Mouse (Mus musculus) limb, embryonic 10.5 days (tissue): ENCODE measurements around the gene Lmf2. TPM values are rescaled to one million over a fixed set of nuclear protein-coding genes. Genes with fewer than 3 reads are reported as not detected.

Experiments
- DNase-seq: peaks from one replicate; pipeline ENCODE4 v3.0.0-alpha.2; 2017; ENCODE audit warnings: low spot score
- H3K27ac ChIP-seq: fragments of 300-500 bp; sonication (generic); 2 replicates; pipeline ENCODE4 v1.5.1; 2016; ENCODE audit warnings: mild to moderate bottlenecking
- H3K27me3 ChIP-seq: fragments of 300-500 bp; sonication (generic); 2 replicates; pipeline ENCODE4 v1.6.1; 2016; ENCODE audit warnings: low read depth, mild to moderate bottlenecking; ENCODE audit not compliant: poor library complexity, severe bottlenecking
- H3K36me3 ChIP-seq: fragments of 300-500 bp; sonication (generic); 2 replicates; pipeline ENCODE4 v1.6.1; 2016; ENCODE audit warnings: mild to moderate bottlenecking, moderate library complexity
- H3K4me1 ChIP-seq: fragments of 300-500 bp; sonication (generic); 2 replicates; pipeline ENCODE4 v1.6.1; 2016
- H3K4me3 ChIP-seq: fragments of 300-500 bp; sonication (generic); 2 replicates; pipeline ENCODE4 v1.5.1; 2016; ENCODE audit warnings: mild to moderate bottlenecking, moderate library complexity
- H3K9me3 ChIP-seq: fragments of 300-500 bp; sonication (generic); replicated peaks from 2 replicates; pipeline ENCODE4 v1.6.1; 2016; ENCODE audit warnings: mild to moderate bottlenecking
- WGBS: fragments of 180-500 bp; shearing (Covaris S2); methylation state at CpG from one replicate; pipeline ENCODE4 v1.1.7; 2016; 5-methylcytosine and 5-hydroxymethylcytosine counted together
- polyA plus RNA-seq: library from polyadenylated mRNA; unstranded; fragments of >200 nt; fragmentation: Nextera tagmentation; extraction: Ambion mirVana; gene quantifications from 2 replicates; pipeline ENCODE4 v1.2.1, GENCODE M21; 2016

Gene Lmf2
- polyA plus RNA-seq = 40.8 and 45.1 TPM in 2 replicates

GRCm38 (mm10) chr15:89355241-89356187, at the start of gene Lmf2, which contains the start of gene Ncaph2:
Gene Lmf2, minus strand, starts transcription at chr15:89355659.
Gene Ncaph2, plus strand, starts transcription at chr15:89355719.
- H3K4me3 ChIP-seq = peak within 1 kb of the TSS; percentile 76
- under 1% methylated on average over 64 of the region's 64 CpGs for WGBS
- no peaks in the 10 kb centered on the region for H3K27me3 ChIP-seq
- peak; percentile 99 for DNase-seq
- peaks cover 64% of the 10 kb centered on the region for H3K36me3 ChIP-seq
- H3K4me1 ChIP-seq = peaks cover 23% of the 10 kb centered on the region
- H3K9me3 ChIP-seq = no peaks in the 10 kb centered on the region
- peak within 1 kb of the TSS; percentile 93 for H3K27ac ChIP-seq

DNA sequence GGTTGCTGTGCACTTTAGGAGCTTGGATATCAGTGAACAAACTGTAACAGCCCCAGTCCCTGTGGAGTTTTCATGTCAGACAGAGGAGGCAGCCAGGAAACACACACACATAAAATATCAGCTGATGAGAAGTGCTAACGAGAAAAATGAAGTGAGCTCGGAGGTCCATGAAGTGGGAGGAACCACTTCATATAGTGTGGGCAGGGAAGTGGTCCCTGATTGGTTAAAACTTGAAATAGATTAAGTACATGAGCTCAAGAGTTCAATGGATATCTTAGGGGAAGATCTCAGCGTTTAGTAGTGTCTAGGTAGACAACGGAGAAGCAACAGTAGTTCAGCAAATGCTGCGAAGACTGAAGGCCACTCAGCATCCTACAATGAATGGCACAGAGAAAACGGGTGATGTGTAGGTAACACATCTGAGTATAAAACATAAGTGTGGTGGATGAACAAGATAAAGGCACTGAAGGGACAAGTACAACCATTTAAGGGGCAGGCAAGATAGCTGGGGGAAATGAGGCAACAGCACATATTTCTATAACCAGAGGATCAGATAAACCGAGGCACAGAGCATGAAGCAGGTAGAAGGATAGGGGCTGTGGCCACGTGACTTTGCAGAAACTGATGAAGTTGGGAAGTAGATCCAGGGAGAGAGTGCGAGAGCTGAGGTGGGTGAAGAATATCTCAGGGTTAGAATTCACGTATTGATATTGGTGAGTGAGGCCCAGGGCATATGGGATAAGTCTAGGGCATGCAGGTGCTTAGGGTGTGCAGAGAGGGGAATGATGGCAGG, 49.6 kb upstream of the Lmf2 start:
- no peak overlapping the region for H3K27ac ChIP-seq
- H3K27me3 ChIP-seq = no peaks in the 10 kb centered on the region
- DNase-seq = no peak
- no peak overlapping the region for H3K4me3 ChIP-seq
- H3K4me1 ChIP-seq = no peaks in the 10 kb centered on the region
- H3K9me3 ChIP-seq = 0 out of 2 replicates have a peak, but pooled peaks cover 1% of the 10 kb centered on the region
- 87% methylated on average over 10 of the region's 10 CpGs for WGBS
- no peaks in the 10 kb centered on the region for H3K36me3 ChIP-seq

- 100% methylated on average over 1 of the region's 1 CpGs for WGBS
- no peaks in the 10 kb centered on the region for H3K4me1 ChIP-seq
- H3K4me3 ChIP-seq = no peak overlapping the region
- no peaks in the 10 kb centered on the region for H3K9me3 ChIP-seq
- H3K27me3 ChIP-seq = no peaks in the 10 kb centered on the region
- no peak for DNase-seq
- H3K36me3 ChIP-seq = no peaks in the 10 kb centered on the region
- H3K27ac ChIP-seq = no peak overlapping the region
Measured at GRCm38 (mm10) chr15:89402471-89402870, 47.0 kb upstream of the Lmf2 start.

GRCm38 (mm10) chr15:89399716-89400115, 44.3 kb upstream of the Lmf2 start:
- no peak for DNase-seq
- 41% methylated on average over 1 of the region's 1 CpGs for WGBS
- H3K4me1 ChIP-seq = no peaks in the 10 kb centered on the region

DNA sequence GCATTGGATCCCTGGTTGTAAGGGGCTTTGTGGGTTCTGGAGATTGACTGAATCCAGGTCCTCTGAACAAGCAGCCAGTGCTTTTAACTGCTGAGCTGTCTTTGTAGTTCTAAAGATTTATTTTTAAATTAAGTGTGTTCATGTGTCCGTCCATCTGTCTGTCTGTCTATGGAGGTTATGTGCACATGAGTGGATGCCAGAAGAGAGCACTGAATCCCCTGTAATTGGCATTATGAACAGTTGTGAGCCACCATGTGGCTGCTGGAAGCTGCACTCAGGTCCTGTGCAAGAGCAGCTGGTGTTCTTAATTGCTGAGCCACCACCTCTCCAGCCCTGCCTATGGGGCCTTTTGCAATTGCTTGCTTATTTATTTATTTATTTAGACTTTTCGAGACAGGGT, 42.7 kb upstream of the Lmf2 start:
- no peak overlapping the region for H3K27ac ChIP-seq
- 84% methylated on average over 2 of the region's 2 CpGs for WGBS

More at GRCm38 (mm10) chr15:89399716-89400115, 44.3 kb upstream of the Lmf2 start:
- H3K9me3 ChIP-seq = no peaks in the 10 kb centered on the region
- H3K27ac ChIP-seq = no peak overlapping the region
- H3K36me3 ChIP-seq = no peaks in the 10 kb centered on the region
- H3K27me3 ChIP-seq = no peaks in the 10 kb centered on the region
- H3K4me3 ChIP-seq = no peak overlapping the region

DNA sequence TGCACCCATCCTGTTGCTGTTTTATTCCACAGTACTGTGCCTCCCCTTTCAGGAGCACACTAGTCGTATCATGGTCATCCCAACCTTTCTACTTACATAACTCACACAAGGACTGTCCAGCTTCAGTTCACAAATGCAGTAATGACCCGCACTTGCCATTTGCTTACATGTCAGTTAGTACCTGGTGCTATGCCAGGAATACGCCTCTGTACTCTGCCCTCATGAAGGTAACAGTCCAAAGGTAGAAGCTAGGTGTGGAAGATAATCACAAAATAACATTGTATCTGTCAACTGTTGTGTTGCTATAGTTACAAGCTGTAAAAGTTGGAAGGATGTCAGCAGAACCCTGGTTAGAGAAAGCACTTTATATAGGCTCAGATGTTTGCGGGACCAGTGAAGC, 41.4 kb upstream of the Lmf2 start:
- Histone ChIP-seq H3K4me1 (no peaks in the 10 kb centered on the region), H3K27ac (no peak overlapping the region), H3K4me3 (no peak overlapping the region), H3K27me3 (no peaks in the 10 kb centered on the region), H3K9me3 (no peaks in the 10 kb centered on the region), H3K36me3 (no peaks in the 10 kb centered on the region)
- 90% methylated on average over 4 of the region's 4 CpGs for WGBS
- no peak for DNase-seq

More for the DNA sequence above, 42.7 kb upstream of the Lmf2 start:
- Histone ChIP-seq H3K9me3 (no peaks in the 10 kb centered on the region), H3K4me3 (no peak overlapping the region), H3K27me3 (no peaks in the 10 kb centered on the region), H3K4me1 (no peaks in the 10 kb centered on the region), H3K36me3 (no peaks in the 10 kb centered on the region)
- no peak for DNase-seq

DNA sequence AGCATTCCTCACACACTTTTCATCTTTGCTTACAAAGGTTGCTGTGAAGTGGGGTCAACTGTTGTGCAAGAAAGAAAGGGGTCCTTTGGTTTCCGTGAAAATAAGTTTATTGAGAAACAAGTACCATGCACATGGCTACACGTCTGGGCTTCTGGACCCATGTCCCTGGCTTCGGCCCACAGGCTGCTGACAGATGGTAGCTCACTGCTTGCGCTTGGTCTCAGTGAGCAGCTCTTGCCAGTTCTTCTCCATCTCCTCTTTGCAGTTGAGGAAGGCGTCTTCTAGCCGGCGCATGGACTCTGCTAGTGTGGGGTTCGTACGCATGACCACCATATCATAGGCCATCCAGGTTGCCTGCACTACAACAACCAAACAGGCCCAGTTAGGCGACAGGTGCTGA, 34.6 kb upstream of the Lmf2 start:
- DNase-seq = no peak
- H3K9me3 ChIP-seq = no peaks in the 10 kb centered on the region
- no peaks in the 10 kb centered on the region for H3K4me1 ChIP-seq
- 90% methylated on average over 10 of the region's 10 CpGs for WGBS
- no peak overlapping the region for H3K27ac ChIP-seq
- no peaks in the 10 kb centered on the region for H3K36me3 ChIP-seq
- H3K4me3 ChIP-seq = no peak overlapping the region
- peaks cover 34% of the 10 kb centered on the region for H3K27me3 ChIP-seq

GRCm38 (mm10) chr15:89387127-89387526, 31.7 kb upstream of the Lmf2 start:
- H3K4me3 ChIP-seq = no peak overlapping the region
- WGBS = 41% methylated on average over 12 of the region's 12 CpGs
- DNase-seq = no peak
- H3K27me3 ChIP-seq = peaks cover 39% of the 10 kb centered on the region
- no peak overlapping the region for H3K27ac ChIP-seq
- no peaks in the 10 kb centered on the region for H3K9me3 ChIP-seq
- H3K4me1 ChIP-seq = no peaks in the 10 kb centered on the region
- H3K36me3 ChIP-seq = no peaks in the 10 kb centered on the region

DNA sequence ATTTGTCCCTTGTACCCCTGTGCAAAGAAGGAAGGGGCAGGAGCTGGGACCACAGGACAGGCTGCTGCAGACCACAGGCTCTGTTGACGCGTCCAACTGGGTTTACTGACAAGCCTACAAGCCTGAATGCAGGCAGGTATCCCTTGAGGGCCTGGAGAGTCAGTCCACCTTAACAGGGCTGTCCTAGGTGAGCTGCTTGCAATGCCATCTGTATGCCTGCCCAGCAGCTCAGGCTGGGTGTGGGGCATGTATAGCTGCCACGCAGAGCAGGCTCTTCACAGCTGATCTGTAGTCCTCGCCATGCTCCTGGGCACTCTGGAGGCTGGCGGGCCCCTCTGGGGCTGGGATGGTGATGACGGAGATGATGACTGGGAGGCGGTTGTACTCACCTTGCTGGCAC, 29.2 kb upstream of the Lmf2 start, which contains the start of gene Klhdc7b:
Klhdc7b (plus strand) TSS at position 301 of the 400 bp plus-strand sequence.
- H3K4me1 ChIP-seq = no peaks in the 10 kb centered on the region; the same call in 1 of the 2 replicates
- H3K36me3 ChIP-seq = no peaks in the 10 kb centered on the region
- DNase-seq = no peak
- no peak within 1 kb of the TSS for H3K27ac ChIP-seq
- 87% methylated on average over 7 of the region's 7 CpGs for WGBS
- peaks cover 56% of the 10 kb centered on the region for H3K27me3 ChIP-seq
- no peaks in the 10 kb centered on the region for H3K9me3 ChIP-seq
- no peak within 1 kb of the TSS for H3K4me3 ChIP-seq

DNA sequence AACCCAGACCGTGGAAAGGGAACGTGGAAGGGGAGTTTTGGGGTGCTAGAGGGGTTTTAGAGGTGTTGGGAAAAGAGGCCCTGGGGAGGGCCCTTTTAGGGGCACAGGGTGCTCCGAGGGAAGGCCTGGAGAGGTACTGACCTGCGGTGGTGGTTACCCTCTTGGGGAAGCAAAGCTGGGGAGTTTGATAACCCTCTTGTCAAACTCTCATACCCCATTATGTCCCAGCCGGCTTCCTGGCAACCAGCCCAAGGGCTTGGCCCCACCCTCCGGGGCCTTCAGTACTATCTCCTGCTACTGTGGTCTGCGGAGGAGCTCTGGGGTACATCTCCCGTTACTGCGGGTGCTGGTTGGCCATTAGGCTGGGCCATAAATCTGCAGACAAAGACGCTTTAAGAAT, 24.0 kb upstream of the Lmf2 start:
- Histone ChIP-seq H3K4me1 (peaks cover 39% of the 10 kb centered on the region), H3K4me3 (peak overlapping the region; percentile 55), H3K27me3 (peaks cover 62% of the 10 kb centered on the region), H3K9me3 (no peaks in the 10 kb centered on the region), H3K27ac (peak overlapping the region; percentile 68; the same call in 1 of the 2 replicates), H3K36me3 (no peaks in the 10 kb centered on the region)
- WGBS = 5% methylated on average over 10 of the region's 10 CpGs
- peak; percentile 41 for DNase-seq

DNA sequence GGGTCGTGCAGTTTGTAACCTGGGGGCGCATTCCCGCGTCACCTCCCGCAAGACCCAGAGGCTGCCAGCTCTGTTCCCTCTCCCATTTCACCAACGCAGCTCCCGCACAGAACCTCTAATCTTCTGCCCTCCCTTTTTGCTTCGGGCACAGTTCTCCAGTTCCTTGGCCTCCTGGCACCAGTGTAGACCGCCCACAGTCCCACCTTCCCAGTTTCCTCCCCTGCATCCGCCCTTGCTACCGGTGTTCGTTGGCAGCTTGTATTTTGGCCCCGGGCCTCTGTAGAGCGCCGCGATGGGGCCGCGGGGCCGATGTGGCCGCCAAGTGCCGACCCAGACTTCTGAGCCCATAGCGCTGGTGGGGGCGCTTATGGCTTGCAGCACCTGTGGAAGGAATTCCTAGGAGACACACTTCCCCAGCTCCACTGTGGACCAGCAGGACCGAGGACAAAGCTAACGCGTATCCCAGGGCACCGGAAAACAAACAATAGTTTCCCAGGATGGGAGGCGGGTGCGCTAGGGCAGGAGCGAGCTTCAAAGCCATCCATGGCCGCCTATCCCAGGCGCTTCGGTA, 23.5 kb upstream of the Lmf2 start, which contains the start of gene Odf3b:
Odf3b (minus strand) TSS at position 452 of the 571 bp plus-strand sequence.
- no peaks in the 10 kb centered on the region for H3K9me3 ChIP-seq
- peak within 1 kb of the TSS; percentile 68 for H3K27ac ChIP-seq
- H3K4me3 ChIP-seq = peak within 1 kb of the TSS; percentile 55
- peaks cover 62% of the 10 kb centered on the region for H3K27me3 ChIP-seq
- H3K36me3 ChIP-seq = no peaks in the 10 kb centered on the region
- under 1% methylated on average over 33 of the region's 33 CpGs for WGBS
- peak; percentile 66 for DNase-seq
- H3K4me1 ChIP-seq = peaks cover 44% of the 10 kb centered on the region
